In genomic region chr10:42415821-42416470, GRCm38 (mm10) we compare ENCODE assay signal across 9 mouse cellular contexts.
"Had no signal": no experiment of that assay in that cellular context is flagged by ENCODE, and none has a peak within 500 bp of the region (broad histone marks: within the 10 kb centered on the region; RNA-seq: fewer than 3 reads in every experiment).

No protein-coding gene starts in this region.

- ATAC-seq: liver, embryonic 12.5 days had no signal

- H3K4me1 ChIP-seq: liver, embryonic 12.5 days had no signal

- DNase-seq: kidney, adult 11 months; kidney, postnatal 14 days; layer of hippocampus, adult 9-11 months; right cerebral cortex, postnatal 25 days had no signal

- H3K27me3 ChIP-seq: limb, embryonic 15.5 days; liver, embryonic 12.5 days; lung, embryonic 15.5 days; neural tube, embryonic 12.5 days had no signal

- H3K4me2 ChIP-seq: limb, embryonic 15.5 days; liver, embryonic 12.5 days; lung, embryonic 15.5 days; neural tube, embryonic 12.5 days had no signal

- H3K4me3 ChIP-seq: limb, embryonic 15.5 days; liver, embryonic 12.5 days; lung, embryonic 15.5 days; neural tube, embryonic 12.5 days had no signal

- H3K9me3 ChIP-seq: limb, embryonic 15.5 days; liver, embryonic 12.5 days; lung, embryonic 15.5 days; neural tube, embryonic 12.5 days had no signal

- H3K36me3 ChIP-seq: limb, embryonic 15.5 days; neural tube, embryonic 12.5 days had no signal

- H3K9ac ChIP-seq: limb, embryonic 15.5 days; liver, embryonic 12.5 days; lung, embryonic 15.5 days; neural tube, embryonic 12.5 days had no signal

- H3K27ac ChIP-seq: limb, embryonic 15.5 days; liver, embryonic 12.5 days; lung, embryonic 15.5 days; neural tube, embryonic 12.5 days; stomach, postnatal 0 days had no signal
